Mouse (Mus musculus): Measurements from ENCODE around the gene Mpg.

GRCm38 (mm10) chr11:32242209-32242608 lies 15.9 kb downstream of the Mpg start:
- no peak for TF ChIP-seq POLR2A (IDR thresholded peaks at IDR 0.05; ENCODE audit: low read depth, low read length)
- no peak for TF ChIP-seq CTCF (IDR thresholded peaks at IDR 0.05; ENCODE audit: borderline replicate concordance, insufficient read depth, low read length)

Data from embryonic fibroblast, embryonic 13.5 days (primary cell).